Mouse (Mus musculus) CD4-positive, CD25-positive, alpha-beta regulatory T cell, adult 9 weeks (primary cell): ENCODE measurements around the gene Gm20931. TPM values are rescaled to one million over a fixed set of nuclear protein-coding genes. Genes with fewer than 3 reads are reported as not detected.

Experiments
- polyA plus RNA-seq: library from polyadenylated mRNA; unstranded; fragments of 100-300 nt; shearing (Covaris generic); gene quantifications from one replicate; pipeline ENCODE4 v1.2.1, GENCODE M21; 2017

Gm20931 gene
- not detected for polyA plus RNA-seq

GRCm38 (mm10) chrY:55213420-55213819 is at the start of gene Gm20931:
TSS of gene Gm20931 (plus strand) at chrY:55213720.

